Mouse (Mus musculus) ovary, postnatal 36 days (tissue): ENCODE measurements around the gene Clint1.

Source experiments
- DNase-seq: peaks from one replicate; pipeline ENCODE4 v3.0.0; 2022; ENCODE audit warnings: low spot score, mixed read lengths

The Clint1 gene

GRCm38 (mm10) chr11:45884029-45884428, 32.2 kb downstream of the Clint1 start:
- no peak for DNase-seq

GRCm38 (mm10) chr11:45885606-45886230, 33.9 kb downstream of the Clint1 start:
- DNase-seq = no peak

- no peak for DNase-seq
Observed at GRCm38 (mm10) chr11:45886596-45886995, 34.7 kb downstream of the Clint1 start.

- DNase-seq = no peak
Observed at GRCm38 (mm10) chr11:45888471-45889030, 36.7 kb downstream of the Clint1 start.

GRCm38 (mm10) chr11:45889981-45890380, 38.1 kb downstream of the Clint1 start:
- DNase-seq = no peak

- DNase-seq = no peak
Observed at GRCm38 (mm10) chr11:45890423-45890822, 38.6 kb downstream of the Clint1 start.

- DNase-seq = no peak
Observed at GRCm38 (mm10) chr11:45892861-45893360, 41.1 kb downstream of the Clint1 start.

GRCm38 (mm10) chr11:45897392-45897791, 45.5 kb downstream of the Clint1 start:
- no peak for DNase-seq

- no peak for DNase-seq
Observed at GRCm38 (mm10) chr11:45900233-45901015, 48.6 kb downstream of the Clint1 start.

- DNase-seq = no peak
Observed at GRCm38 (mm10) chr11:45906109-45906786, 54.4 kb downstream of the Clint1 start.

GRCm38 (mm10) chr11:45907301-45907700, 55.5 kb downstream of the Clint1 start:
- no peak for DNase-seq

- DNase-seq = no peak
Observed at GRCm38 (mm10) chr11:45908070-45908469, 56.2 kb downstream of the Clint1 start.

GRCm38 (mm10) chr11:45908894-45909293, 57.0 kb downstream of the Clint1 start:
- no peak for DNase-seq

GRCm38 (mm10) chr11:45910701-45911100, 58.9 kb downstream of the Clint1 start:
- DNase-seq = no peak

GRCm38 (mm10) chr11:45916196-45916595, 64.3 kb downstream of the Clint1 start:
- no peak for DNase-seq

- no peak for DNase-seq
Observed at GRCm38 (mm10) chr11:45918018-45918417, 66.2 kb downstream of the Clint1 start.

GRCm38 (mm10) chr11:45918836-45919235, 67.0 kb downstream of the Clint1 start:
- no peak for DNase-seq

GRCm38 (mm10) chr11:45921026-45921425, 69.2 kb downstream of the Clint1 start:
- no peak for DNase-seq

- DNase-seq = no peak
Observed at GRCm38 (mm10) chr11:45921480-45921898, 69.6 kb downstream of the Clint1 start.

- no peak for DNase-seq
Observed at GRCm38 (mm10) chr11:45925436-45925835, 73.6 kb downstream of the Clint1 start.

- peak; percentile 65 for DNase-seq
Observed at GRCm38 (mm10) chr11:45926640-45927082, 74.8 kb downstream of the Clint1 start.

GRCm38 (mm10) chr11:45927456-45927855, 75.6 kb downstream of the Clint1 start:
- DNase-seq = no peak
